ENCODE assay signal across 13 mouse cellular contexts in genomic region chr19:5665465-5665864, GRCm38 (mm10). TPM values are rescaled to one million over a fixed set of nuclear protein-coding genes. Genes with fewer than 3 reads are reported as not detected.
DNase-seq lines count a peak whose midpoint lies in the region; ATAC-seq lines count a peak whose summit lies in the region.
"Had no signal": no experiment of that assay in that cellular context is flagged by ENCODE, and none has a peak within 500 bp of the region (broad histone marks: within the 10 kb centered on the region; RNA-seq: fewer than 3 reads in every experiment).

No protein-coding gene starts in this region.

- DNase-seq in heart, embryonic 10.5 days (ENCODE audit: low spot score) = peak; percentile 89
- no peak for DNase-seq in heart, postnatal 10 days
- DNase-seq in MEL-GATA-1-ER (ENCODE audit: extremely low read depth, low read depth) = peak; percentile 71
- DNase-seq in limb, embryonic 10.5 days (ENCODE audit: low spot score) = no peak
- DNase-seq in spleen, postnatal 14 days (ENCODE audit: low spot score in 2 of 2) = peak; percentile 68 to 69
- no peak for DNase-seq in cerebellum, postnatal 36 days
- DNase-seq in cerebellum, adult 9-11 months = no peak
- DNase-seq: adrenal gland, adult 8-10 months; cerebellum, postnatal 10 days; lung, postnatal 14 days had no signal

- peaks cover 4% of the 10 kb centered on the region; the same call in 1 of the 2 replicates for H3K27me3 ChIP-seq in heart, embryonic 10.5 days (ENCODE audit: insufficient read depth, poor library complexity, severe bottlenecking)
- H3K27me3 ChIP-seq in limb, embryonic 10.5 days (ENCODE audit: low read depth, poor library complexity, severe bottlenecking) = no peaks in the 10 kb centered on the region

- H3K4me1 ChIP-seq in heart, embryonic 10.5 days = peaks cover 53% of the 10 kb centered on the region
- H3K4me1 ChIP-seq in limb, embryonic 10.5 days = peaks cover 49% of the 10 kb centered on the region

- ATAC-seq in cerebellum, adult (ENCODE audit: insufficient number of reproducible peaks, low FRiP score, low TSS enrichment) = no peak

- peak overlapping the region; percentile 48; the same call in 1 of the 2 replicates for H3K27ac ChIP-seq in heart, embryonic 10.5 days
- 0 out of 2 replicates have a peak overlapping the region, but pooled peaks have one; percentile 21 for H3K27ac ChIP-seq in limb, embryonic 10.5 days
- H3K27ac ChIP-seq: layer of hippocampus, adult 2 months had no signal

- peak overlapping the region; percentile 27 for H3K4me3 ChIP-seq in heart, embryonic 10.5 days
- 0 out of 2 replicates have a peak overlapping the region, but pooled peaks have one; percentile 4 for H3K4me3 ChIP-seq in limb, embryonic 10.5 days
- H3K4me3 ChIP-seq: layer of hippocampus, adult 2 months had no signal

- 63% methylated on average over 15 of the region's 15 CpGs for WGBS in heart, embryonic 10.5 days
- WGBS in limb, embryonic 10.5 days = 85% methylated on average over 15 of the region's 15 CpGs

- no peaks in the 10 kb centered on the region for H3K9me3 ChIP-seq in heart, embryonic 10.5 days
- no peaks in the 10 kb centered on the region for H3K9me3 ChIP-seq in limb, embryonic 10.5 days (replicated peaks)

- intact Hi-C loops in heart, postnatal 10 days (cut with DNase I) = no loop called here

- peaks cover 65% of the 10 kb centered on the region for H3K36me3 ChIP-seq in heart, embryonic 10.5 days
- peaks cover 69% of the 10 kb centered on the region for H3K36me3 ChIP-seq in limb, embryonic 10.5 days

RNA-seq across cellular contexts. Expression of gene Sipa1, which starts 2.0 kb away (rescaled TPM):
- polyA plus RNA-seq in heart, embryonic 10.5 days (2016; fragmentation: Nextera tagmentation; extraction: Ambion mirVana) = 24.7 and 28.9 TPM in 2 replicates
- total RNA-seq in heart, postnatal 10 days (2021) = 10 to 100 TPM; 44.2 to 49.6 TPM
- 35.9 and 38.6 TPM in 2 replicates for polyA plus RNA-seq in limb, embryonic 10.5 days (2016; fragmentation: Nextera tagmentation; extraction: Ambion mirVana)

RNA-seq across cellular contexts. Expression of gene Map3k11, which starts 23.1 kb away (rescaled TPM):
- polyA plus RNA-seq in heart, embryonic 10.5 days (2016; fragmentation: Nextera tagmentation; extraction: Ambion mirVana) = 33.6 and 36.0 TPM in 2 replicates
- 10 to 100 TPM; 41.3 to 47.8 TPM for total RNA-seq in heart, postnatal 10 days (2021)
- polyA plus RNA-seq in limb, embryonic 10.5 days (2016; fragmentation: Nextera tagmentation; extraction: Ambion mirVana) = 35.3 and 42.2 TPM in 2 replicates

RNA-seq across cellular contexts. Expression of gene Pcnx3, which starts 23.2 kb away (rescaled TPM):
- polyA plus RNA-seq in heart, embryonic 10.5 days (2016; fragmentation: Nextera tagmentation; extraction: Ambion mirVana) = 20.1 and 26.3 TPM in 2 replicates
- 10 to 100 TPM; 34.7 to 37.9 TPM for total RNA-seq in heart, postnatal 10 days (2021)
- polyA plus RNA-seq in limb, embryonic 10.5 days (2016; fragmentation: Nextera tagmentation; extraction: Ambion mirVana) = 31.6 and 34.3 TPM in 2 replicates

RNA-seq across cellular contexts. Expression of gene Rela, which starts 28.2 kb away (rescaled TPM):
- 36.8 and 38.1 TPM in 2 replicates for polyA plus RNA-seq in heart, embryonic 10.5 days (2016; fragmentation: Nextera tagmentation; extraction: Ambion mirVana)
- 10 to 100 TPM; 32.6 to 38.2 TPM for total RNA-seq in heart, postnatal 10 days (2021)
- polyA plus RNA-seq in limb, embryonic 10.5 days (2016; fragmentation: Nextera tagmentation; extraction: Ambion mirVana) = 31.5 and 39.6 TPM in 2 replicates

RNA-seq across cellular contexts. Expression of gene Kcnk7, which starts 38.7 kb away (rescaled TPM):
- 0.15 TPM in 1 of 2 replicates, not detected in the other for polyA plus RNA-seq in heart, embryonic 10.5 days (2016; fragmentation: Nextera tagmentation; extraction: Ambion mirVana)
- not detected for total RNA-seq in heart, postnatal 10 days (2021)
- polyA plus RNA-seq in limb, embryonic 10.5 days (2016; fragmentation: Nextera tagmentation; extraction: Ambion mirVana) = not detected in 2 replicates
- total RNA-seq: adrenal gland, adult 8-10 months had no signal
- polyA plus RNA-seq: limb, embryonic 11.5 days had no signal

Comparison
In these comparisons a context has a peak if more than half of its experiments do, and no peak if none do; other contexts are left out.
1. DNase-seq: peak in heart, embryonic 10.5 days (single experiment), MEL-GATA-1-ER (single experiment) and spleen, postnatal 14 days (2 of 2); none in heart, postnatal 10 days (0 of 2), limb, embryonic 10.5 days (single experiment), cerebellum, postnatal 36 days (0 of 2) and cerebellum, adult 9-11 months (single experiment).